Mouse (Mus musculus): ENCODE measurements at regions not wholly inside any gene's neighbourhood (a gene's known extent, or its start where the extent isn't known, plus 50 kb on each side); places are given as distances from the start of the nearest gene placed in this dataset.
"Not testable (repeated sequence)": the region's sequence is repeated elsewhere in the genome, so short reads cannot be mapped to it uniquely, and the experiment has no call there.

- H3K9ac ChIP-seq (ENCODE audit: low read length): no peak overlapping the region
- WGBS: 63% methylated on average over 12 of the region's 12 CpGs
- no peak overlapping the region for H3K4me2 ChIP-seq (ENCODE audit: low read depth, low read length)
- peak overlapping the region; percentile 75 for H3K27ac ChIP-seq (ENCODE audit: low read length)
- no peaks in the 10 kb centered on the region for H3K36me3 ChIP-seq (ENCODE audit: control insufficient read depth, insufficient read depth)
- peak; percentile 78 for ATAC-seq (replicated peaks; ENCODE audit: extremely low read depth, insufficient read depth, low FRiP score)
- H3K9me3 ChIP-seq (replicated peaks; ENCODE audit: control insufficient read depth, low read length): no peaks in the 10 kb centered on the region
- H3K4me3 ChIP-seq (ENCODE audit: low read length): no peak overlapping the region
- no peaks in the 10 kb centered on the region for H3K4me1 ChIP-seq (ENCODE audit: control insufficient read depth, insufficient read depth, low read length)
- H3K27me3 ChIP-seq (ENCODE audit: control insufficient read depth, insufficient read depth, low read length): no peaks in the 10 kb centered on the region
These were observed 144.6 kb upstream of the Rbbp6 start for GRCm38 (mm10) chr7:122820587-122821535.

- no peaks in the 10 kb centered on the region for H3K9me3 ChIP-seq (replicated peaks; ENCODE audit: control insufficient read depth, low read length)
- H3K4me2 ChIP-seq (ENCODE audit: low read depth, low read length): no peak overlapping the region
- H3K27me3 ChIP-seq (ENCODE audit: control insufficient read depth, insufficient read depth, low read length): no peaks in the 10 kb centered on the region
- no peaks in the 10 kb centered on the region for H3K4me1 ChIP-seq (ENCODE audit: control insufficient read depth, insufficient read depth, low read length)
- no peaks in the 10 kb centered on the region for H3K36me3 ChIP-seq (ENCODE audit: control insufficient read depth, insufficient read depth)
- no peak overlapping the region for H3K4me3 ChIP-seq (ENCODE audit: low read length)
- no peak for ATAC-seq (replicated peaks; ENCODE audit: extremely low read depth, insufficient read depth, low FRiP score)
- no peak overlapping the region for H3K9ac ChIP-seq (ENCODE audit: low read length)
- no peak overlapping the region for H3K27ac ChIP-seq (ENCODE audit: low read length)
- WGBS: 58% methylated on average over 6 of the region's 6 CpGs
These were observed 142.1 kb upstream of the Rbbp6 start for GRCm38 (mm10) chr7:122823429-122823828.

GRCm38 (mm10) chr7:122839091-122839490 lies 126.4 kb upstream of the Rbbp6 start:
- Histone ChIP-seq H3K27ac (ENCODE audit: low read length) (no peak overlapping the region), H3K4me2 (ENCODE audit: low read depth, low read length) (no peak overlapping the region), H3K36me3 (ENCODE audit: control insufficient read depth, insufficient read depth) (no peaks in the 10 kb centered on the region), H3K9me3 (replicated peaks; ENCODE audit: control insufficient read depth, low read length) (no peaks in the 10 kb centered on the region), H3K9ac (ENCODE audit: low read length) (no peak overlapping the region), H3K4me1 (ENCODE audit: control insufficient read depth, insufficient read depth, low read length) (no peaks in the 10 kb centered on the region), H3K4me3 (ENCODE audit: low read length) (no peak overlapping the region), H3K27me3 (ENCODE audit: control insufficient read depth, insufficient read depth, low read length) (no peaks in the 10 kb centered on the region)
- WGBS: 80% methylated on average over 3 of the region's 3 CpGs
- no peak for ATAC-seq (replicated peaks; ENCODE audit: extremely low read depth, insufficient read depth, low FRiP score)

GRCm38 (mm10) chr7:122844831-122845230 lies 120.7 kb upstream of the Rbbp6 start:
- ATAC-seq (replicated peaks; ENCODE audit: extremely low read depth, insufficient read depth, low FRiP score): no peak
- WGBS: 63% methylated on average over 2 of the region's 2 CpGs
- no peak overlapping the region for H3K4me3 ChIP-seq (ENCODE audit: low read length)
- H3K27ac ChIP-seq (ENCODE audit: low read length): no peak overlapping the region
- no peaks in the 10 kb centered on the region for H3K9me3 ChIP-seq (replicated peaks; ENCODE audit: control insufficient read depth, low read length)
- no peaks in the 10 kb centered on the region for H3K4me1 ChIP-seq (ENCODE audit: control insufficient read depth, insufficient read depth, low read length)
- no peaks in the 10 kb centered on the region for H3K27me3 ChIP-seq (ENCODE audit: control insufficient read depth, insufficient read depth, low read length)
- no peak overlapping the region for H3K9ac ChIP-seq (ENCODE audit: low read length)
- no peaks in the 10 kb centered on the region for H3K36me3 ChIP-seq (ENCODE audit: control insufficient read depth, insufficient read depth)
- no peak overlapping the region for H3K4me2 ChIP-seq (ENCODE audit: low read depth, low read length)

DNA sequence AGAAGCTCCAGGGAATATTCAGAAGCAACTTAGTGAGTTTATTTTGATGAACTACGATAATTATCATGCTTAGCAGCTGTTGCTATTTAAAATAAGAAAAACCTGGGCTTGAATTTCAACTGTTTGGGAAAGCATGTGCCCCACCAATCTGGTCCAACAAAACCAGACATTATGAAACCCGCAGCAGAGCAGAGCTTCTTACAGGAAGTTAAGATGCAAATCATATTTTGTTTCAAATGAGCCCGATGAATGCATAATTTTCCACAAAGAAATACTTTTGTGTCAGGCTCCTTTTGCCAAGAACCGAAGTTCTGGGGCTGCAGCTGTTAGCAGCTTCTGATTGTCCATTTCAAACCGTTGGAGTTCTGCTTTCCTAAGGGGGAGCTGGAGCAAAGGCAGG lies 118.1 kb upstream of the Rbbp6 start:
- Histone ChIP-seq H3K9me3 (replicated peaks; ENCODE audit: control insufficient read depth, low read length) (0 out of 2 replicates have a peak, but pooled peaks cover 2% of the 10 kb centered on the region), H3K27ac (ENCODE audit: low read length) (no peak overlapping the region), H3K4me3 (ENCODE audit: low read length) (no peak overlapping the region), H3K4me1 (ENCODE audit: control insufficient read depth, insufficient read depth, low read length) (no peaks in the 10 kb centered on the region), H3K4me2 (ENCODE audit: low read depth, low read length) (no peak overlapping the region), H3K27me3 (ENCODE audit: control insufficient read depth, insufficient read depth, low read length) (no peaks in the 10 kb centered on the region), H3K36me3 (ENCODE audit: control insufficient read depth, insufficient read depth) (no peaks in the 10 kb centered on the region), H3K9ac (ENCODE audit: low read length) (no peak overlapping the region)
- 62% methylated on average over 5 of the region's 5 CpGs for WGBS
- ATAC-seq (replicated peaks; ENCODE audit: extremely low read depth, insufficient read depth, low FRiP score): no peak

- H3K4me2 ChIP-seq (ENCODE audit: low read depth, low read length): no peak overlapping the region
- peaks cover 3% of the 10 kb centered on the region for H3K4me1 ChIP-seq (ENCODE audit: control insufficient read depth, insufficient read depth, low read length)
- no peak overlapping the region for H3K27ac ChIP-seq (ENCODE audit: low read length)
- H3K4me3 ChIP-seq (ENCODE audit: low read length): no peak overlapping the region
- no peaks in the 10 kb centered on the region for H3K27me3 ChIP-seq (ENCODE audit: control insufficient read depth, insufficient read depth, low read length)
- 18% methylated on average over 2 of the region's 2 CpGs for whole genome bisulfite sequencing
- no peak for ATAC-seq (replicated peaks; ENCODE audit: extremely low read depth, insufficient read depth, low FRiP score)
- H3K9ac ChIP-seq (ENCODE audit: low read length): no peak overlapping the region
- no peaks in the 10 kb centered on the region for H3K36me3 ChIP-seq (ENCODE audit: control insufficient read depth, insufficient read depth)
- no peaks in the 10 kb centered on the region for H3K9me3 ChIP-seq (replicated peaks; ENCODE audit: control insufficient read depth, low read length)
These were observed 92.1 kb upstream of the Rbbp6 start for GRCm38 (mm10) chr7:122873386-122873785.

- Histone ChIP-seq H3K27ac (ENCODE audit: low read length) (no peak overlapping the region), H3K9me3 (replicated peaks; ENCODE audit: control insufficient read depth, low read length) (peaks cover 5% of the 10 kb centered on the region; the same call in 1 of the 2 replicates), H3K4me2 (ENCODE audit: low read depth, low read length) (no peak overlapping the region), H3K27me3 (ENCODE audit: control insufficient read depth, insufficient read depth, low read length) (no peaks in the 10 kb centered on the region), H3K36me3 (ENCODE audit: control insufficient read depth, insufficient read depth) (no peaks in the 10 kb centered on the region), H3K4me1 (ENCODE audit: control insufficient read depth, insufficient read depth, low read length) (peaks cover 3% of the 10 kb centered on the region), H3K4me3 (ENCODE audit: low read length) (no peak overlapping the region), H3K9ac (ENCODE audit: low read length) (no peak overlapping the region)
- WGBS: 71% methylated on average over 6 of the region's 6 CpGs
- no peak for ATAC-seq (replicated peaks; ENCODE audit: extremely low read depth, insufficient read depth, low FRiP score)
These were observed 89.2 kb upstream of the Rbbp6 start for GRCm38 (mm10) chr7:122876286-122876685.

DNA sequence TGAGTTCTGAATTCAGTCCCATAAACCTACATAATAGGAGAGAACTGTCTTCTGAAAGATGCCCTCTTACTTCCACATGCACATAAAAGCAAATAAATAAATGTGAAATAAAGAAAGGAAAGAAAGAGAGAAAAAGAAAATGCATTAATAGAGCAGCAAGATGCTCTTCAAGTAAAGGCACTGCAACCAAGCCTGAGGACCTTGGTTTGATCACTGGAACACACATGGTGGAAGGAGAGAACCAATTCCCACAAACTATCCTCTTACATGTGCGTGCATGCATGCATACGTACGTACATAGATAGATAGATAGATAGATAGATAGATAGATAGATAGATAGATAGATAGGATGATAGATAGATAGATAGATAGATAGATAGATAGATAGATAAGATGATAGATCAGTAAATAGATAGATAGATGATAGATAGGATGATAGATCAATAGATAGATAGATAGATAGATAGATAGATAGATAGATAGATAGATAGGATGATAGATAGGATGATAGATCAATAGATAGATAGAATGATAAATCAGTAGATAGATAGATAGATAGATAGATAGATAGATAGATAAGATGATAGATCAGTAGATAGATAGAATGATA lies 83.5 kb upstream of the Rbbp6 start:
- not testable (repeated sequence) for ATAC-seq (replicated peaks; ENCODE audit: extremely low read depth, insufficient read depth, low FRiP score); H3K4me2 ChIP-seq (ENCODE audit: low read depth, low read length); H3K27me3 ChIP-seq (ENCODE audit: control insufficient read depth, insufficient read depth, low read length); H3K4me1 ChIP-seq (ENCODE audit: control insufficient read depth, insufficient read depth, low read length); H3K36me3 ChIP-seq (ENCODE audit: control insufficient read depth, insufficient read depth); H3K9ac ChIP-seq (ENCODE audit: low read length); H3K27ac ChIP-seq (ENCODE audit: low read length); H3K4me3 ChIP-seq (ENCODE audit: low read length)
- peaks cover 13% of the 10 kb centered on the region for H3K9me3 ChIP-seq (replicated peaks; ENCODE audit: control insufficient read depth, low read length)
- WGBS: 85% methylated on average over 3 of the region's 3 CpGs

- H3K4me3 ChIP-seq (ENCODE audit: low read length): no peak overlapping the region
- H3K9ac ChIP-seq (ENCODE audit: low read length): no peak overlapping the region
- peaks cover 8% of the 10 kb centered on the region for H3K9me3 ChIP-seq (replicated peaks; ENCODE audit: control insufficient read depth, low read length)
- no peaks in the 10 kb centered on the region for H3K27me3 ChIP-seq (ENCODE audit: control insufficient read depth, insufficient read depth, low read length)
- H3K4me1 ChIP-seq (ENCODE audit: control insufficient read depth, insufficient read depth, low read length): no peaks in the 10 kb centered on the region
- no peak for ATAC-seq (replicated peaks; ENCODE audit: extremely low read depth, insufficient read depth, low FRiP score)
- no peaks in the 10 kb centered on the region for H3K36me3 ChIP-seq (ENCODE audit: control insufficient read depth, insufficient read depth)
- H3K27ac ChIP-seq (ENCODE audit: low read length): no peak overlapping the region
- H3K4me2 ChIP-seq (ENCODE audit: low read depth, low read length): no peak overlapping the region
- WGBS: 71% methylated on average over 3 of the region's 3 CpGs
These were observed 78.7 kb upstream of the Rbbp6 start for GRCm38 (mm10) chr7:122886737-122887136.

All from heart, embryonic 16.5 days (tissue).